Mouse (Mus musculus) heart, postnatal 10 days (tissue): Measurements from ENCODE around the gene Fam222b. TPM values are rescaled to one million over a fixed set of nuclear protein-coding genes. Genes with fewer than 3 reads are reported as not detected.

Source experiments
- DNase-seq, 2 experiments: peaks; one replicate each; pipeline ENCODE4 v3.0.0; 2021
- intact Hi-C: fragments of 180-260 bp; cut with DNase I; formaldehyde crosslinking; loops from one replicate; pipeline ENCODE4 v1.15.1; 2025
- microRNA-seq, 2 experiments: library from miRNA; unstranded; fragments of <30 nt; microRNA quantifications; one replicate each; pipeline ENCODE4 v1.2.0; 2022
- total RNA-seq, 2 experiments: library from RNA; stranded (reverse); gene quantifications; 2 replicates each; pipeline ENCODE4 v1.2.3; 2021

Gene Fam222b
- total RNA-seq, 2 experiments from 2014 or later, result 15.0 to 17.0 TPM

- DNase-seq, result no peak
- intact Hi-C loops, result no loop called here
Measured at GRCm38 (mm10) chr11:78195101-78195863, 100.8 kb downstream of the Fam222b start.

DNA sequence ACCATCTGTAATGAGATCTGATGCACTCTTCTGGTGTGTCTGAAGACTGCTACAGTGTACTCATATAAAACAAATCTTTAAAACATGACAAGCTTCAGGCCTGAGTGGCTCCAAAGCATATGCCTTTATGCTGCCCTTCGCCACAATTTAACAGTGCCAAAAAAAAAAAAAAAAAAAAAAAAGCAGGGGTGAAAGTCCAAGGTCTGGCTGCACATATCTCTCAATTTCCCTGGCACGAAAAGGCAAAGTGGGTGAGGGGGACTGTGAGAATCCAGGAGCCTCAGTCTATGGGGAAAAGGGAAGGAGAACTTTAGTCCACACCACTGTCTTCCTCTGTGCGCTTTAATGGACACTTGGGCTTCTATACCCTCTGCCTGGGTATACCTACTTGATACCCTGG, 107.9 kb downstream of the Fam222b start:
- intact Hi-C loops, result no loop called here
- no peak for DNase-seq

DNA sequence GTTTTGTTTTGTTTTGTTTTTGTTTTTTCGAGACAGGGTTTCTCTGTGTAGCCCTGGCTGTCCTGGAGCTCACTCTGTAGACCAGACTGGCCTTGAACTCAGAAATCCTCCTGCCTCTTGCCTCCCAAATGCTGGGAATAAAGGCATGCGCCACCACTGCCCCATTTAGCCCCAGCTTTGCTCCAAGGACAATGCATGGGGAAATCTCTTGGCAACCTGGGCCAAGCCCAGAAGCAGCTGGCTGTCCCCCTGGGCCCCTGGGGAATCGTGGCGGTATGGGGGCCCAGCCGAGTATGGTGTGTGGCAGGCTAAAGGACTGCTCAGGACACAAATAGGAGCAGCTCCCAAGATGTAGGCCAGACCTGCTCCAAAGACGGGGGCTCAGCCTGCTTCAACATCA, 109.8 kb downstream of the Fam222b start:
- intact Hi-C loops, result no loop called here

DNA sequence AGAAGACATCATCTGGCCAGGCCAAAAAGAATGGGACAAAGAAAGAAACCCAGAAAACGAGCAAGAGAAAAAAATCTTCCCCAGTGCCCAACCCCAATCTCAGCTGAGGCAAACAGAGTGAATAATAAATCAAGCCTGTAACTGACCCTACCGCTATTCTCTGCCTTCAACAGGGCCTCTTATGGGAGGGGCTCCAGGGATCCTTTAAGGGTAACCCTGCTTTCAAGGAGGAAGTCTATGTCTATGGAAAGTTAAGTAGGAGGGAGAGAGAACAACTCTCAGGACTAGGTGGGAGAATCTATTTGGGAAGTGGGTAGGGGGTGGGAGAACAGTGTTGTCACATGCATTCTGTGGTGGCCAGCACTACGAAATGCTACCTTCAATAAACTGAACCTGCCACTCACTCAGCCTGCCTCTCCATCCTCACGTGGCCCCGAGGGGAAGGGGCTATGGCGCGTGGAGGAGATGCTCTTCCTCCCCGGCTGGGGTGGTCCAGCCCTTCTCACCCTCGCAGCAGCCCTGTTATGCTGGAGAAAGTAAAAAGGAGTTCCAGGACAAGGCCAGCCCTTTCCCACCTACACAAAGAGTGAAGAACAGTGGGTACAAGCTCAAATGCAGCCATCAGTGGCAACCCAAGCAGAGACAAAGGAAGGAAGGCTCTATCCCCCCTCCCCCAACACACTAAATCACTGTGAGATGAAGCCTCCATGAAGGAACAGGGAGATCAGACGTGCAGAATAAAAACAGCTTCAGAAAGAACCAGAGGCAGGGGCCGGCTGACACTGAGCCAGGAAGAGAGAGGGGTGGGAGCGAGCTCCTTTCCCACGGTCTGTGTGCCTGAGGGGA, 111.1 kb downstream of the Fam222b start:
- no peak for DNase-seq
- intact Hi-C loops, result no loop called here

More for the DNA sequence above, 109.8 kb downstream of the Fam222b start:
- DNase-seq, result no peak

Small RNA genes lying within 50 kb of the gene (microRNA-seq; reads per million reads assigned to microRNA genes)
- 56.7 to 677 reads per million in 2 experiments for gene Mir144
- 0 reads per million in 2 experiments for gene Mir451a
- 0 reads per million in 2 experiments for gene Mir451b
- 0 to 0.24 reads per million in 2 experiments for gene Mir7653

Other genes with a start within 250 kb of the Fam222b start
- 1 to 10 TPM; 1.2 to 1.4 TPM for gene Pipox, start 200.6 kb upstream of the Fam222b start, total RNA-seq
- under 1 TPM; 0.22 to 0.64 TPM for gene Sez6, start 163.9 kb upstream of the Fam222b start, total RNA-seq
- gene Phf12, start 111.9 kb upstream of the Fam222b start, total RNA-seq, result 10 to 100 TPM; 39.5 to 41.7 TPM
- 1 to 10 TPM; 4.9 to 7.4 TPM for gene Dhrs13, start 62.4 kb upstream of the Fam222b start, total RNA-seq
- gene Flot2, start 56.7 kb upstream of the Fam222b start, total RNA-seq, result 10 to 100 TPM; 85.1 to 90.8 TPM
- gene Eral1, start 14.3 kb upstream of the Fam222b start, total RNA-seq, result 10 to 100 TPM; 22.8 to 23.6 TPM
- 10 to 100 TPM; 17.5 to 21.0 TPM for gene Traf4, start 70.9 kb downstream of the Fam222b start, total RNA-seq
- gene Nek8, start 82.0 kb downstream of the Fam222b start, total RNA-seq, result 1 to 10 TPM; 4.5 to 5.4 TPM
- 1 to 10 TPM; 9.1 to 9.4 TPM for gene Tlcd1, start 82.1 kb downstream of the Fam222b start, total RNA-seq
- 100 to 1,000 TPM; 965 to 994 TPM for gene Rpl23a, start 88.9 kb downstream of the Fam222b start, total RNA-seq
- 10 to 100 TPM; 22.3 to 24.3 TPM for gene Rab34, start 93.8 kb downstream of the Fam222b start, total RNA-seq
- 1 to 10 TPM; 1.5 to 3.1 TPM for gene Proca1, start 98.7 kb downstream of the Fam222b start, total RNA-seq
- 10 to 100 TPM; 46.4 to 50.6 TPM for gene Sdf2, start 151.1 kb downstream of the Fam222b start, total RNA-seq
- 10 to 100 TPM; 33.7 to 36.6 TPM for gene Supt6, start 151.3 kb downstream of the Fam222b start, total RNA-seq
- 100 to 1,000 TPM; 180 to 190 TPM for gene 2610507B11Rik, start 167.1 kb downstream of the Fam222b start, total RNA-seq
- gene BC030499, start 196.2 kb downstream of the Fam222b start, total RNA-seq, result under 1 TPM; 0.57 to 0.67 TPM
- gene Spag5, start 206.9 kb downstream of the Fam222b start, total RNA-seq, result 1 to 10 TPM; 8.8 to 9.5 TPM
- 1 to 10 TPM in 1 of 2 experiments, under 1 TPM in 1; 0.81 to 1.1 TPM for gene Aldoc, start 228.3 kb downstream of the Fam222b start, total RNA-seq
- 10 to 100 TPM; 26.4 to 26.8 TPM for gene Pigs, start 233.8 kb downstream of the Fam222b start, total RNA-seq
- 10 to 100 TPM in 1 of 2 experiments, 1 to 10 TPM in 1; 9.0 to 10.1 TPM for gene Unc119, start 248.8 kb downstream of the Fam222b start, total RNA-seq